8 mouse cellular contexts compared by ENCODE assay signal in the genomic region with DNA sequence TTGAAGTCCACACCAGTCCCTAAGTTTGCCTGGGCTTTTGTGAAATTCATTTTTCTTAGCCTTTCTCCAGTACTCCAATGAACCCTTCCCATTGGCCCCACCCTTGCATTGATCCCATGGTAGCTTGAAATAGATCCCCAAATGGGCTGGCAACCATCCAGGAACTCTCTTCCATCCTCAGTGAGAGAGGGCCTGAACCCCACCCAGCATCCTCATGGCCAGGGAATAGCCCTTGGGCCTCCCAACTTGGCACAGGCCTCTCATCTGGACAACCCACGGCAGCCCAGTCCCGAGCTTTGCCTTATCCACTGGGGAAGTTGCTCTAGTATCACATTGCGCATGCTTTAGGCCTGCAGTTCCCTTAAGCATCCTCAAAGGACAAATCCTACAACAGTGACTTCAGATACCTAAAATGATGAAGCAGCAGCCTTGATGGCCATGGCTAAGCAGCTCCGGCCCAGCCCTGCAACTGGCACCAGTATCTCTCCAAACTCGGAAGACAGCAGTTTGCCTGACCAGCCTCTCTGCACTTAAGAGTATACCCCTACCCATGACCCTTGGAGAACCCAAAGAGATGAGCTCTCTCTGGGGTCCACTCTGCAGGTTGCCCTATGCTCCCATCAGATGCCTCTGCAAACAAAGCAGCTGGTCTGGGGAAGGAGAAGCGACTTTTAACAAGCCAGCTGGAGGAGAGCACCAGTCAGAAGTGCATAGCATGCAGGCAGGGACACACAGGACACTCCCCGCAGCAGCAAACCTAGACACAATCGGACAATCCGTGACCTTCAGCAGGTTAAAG. TPM values are rescaled to one million over a fixed set of nuclear protein-coding genes. Genes with fewer than 3 reads are reported as not detected.
DNase-seq lines count a peak whose midpoint lies in the region; ATAC-seq lines count a peak whose summit lies in the region.

No protein-coding gene starts in this region.

- WGBS in hindbrain, embryonic 14.5 days = 79% methylated on average over 9 of the region's 9 CpGs
- WGBS in hindbrain, embryonic 11.5 days = 79% methylated on average over 9 of the region's 9 CpGs
- WGBS in embryonic facial prominence, embryonic 13.5 days = 61% methylated on average over 9 of the region's 9 CpGs
- WGBS in forebrain, embryonic 13.5 days = 89% methylated on average over 9 of the region's 9 CpGs

- peak overlapping the region; percentile 7; the same call in 1 of the 2 replicates for H3K4me2 ChIP-seq in hindbrain, embryonic 14.5 days (replicated peaks)
- no peak overlapping the region for H3K4me2 ChIP-seq in hindbrain, embryonic 11.5 days (replicated peaks; ENCODE audit: low read depth, low read length)
- H3K4me2 ChIP-seq in embryonic facial prominence, embryonic 13.5 days = peak overlapping the region; percentile 72
- no peak overlapping the region for H3K4me2 ChIP-seq in forebrain, embryonic 13.5 days

- no peaks in the 10 kb centered on the region for H3K27me3 ChIP-seq in hindbrain, embryonic 14.5 days (ENCODE audit: control insufficient read depth, insufficient read depth, low read length)
- no peaks in the 10 kb centered on the region for H3K27me3 ChIP-seq in hindbrain, embryonic 11.5 days (ENCODE audit: control insufficient read depth, insufficient read depth, low read length)
- H3K27me3 ChIP-seq in embryonic facial prominence, embryonic 13.5 days = no peaks in the 10 kb centered on the region
- 0 out of 2 replicates have a peak, but pooled peaks cover 4% of the 10 kb centered on the region for H3K27me3 ChIP-seq in forebrain, embryonic 13.5 days

- H3K36me3 ChIP-seq in hindbrain, embryonic 14.5 days (replicated peaks; ENCODE audit: control insufficient read depth, insufficient read depth) = no peaks in the 10 kb centered on the region
- no peaks in the 10 kb centered on the region for H3K36me3 ChIP-seq in hindbrain, embryonic 11.5 days (ENCODE audit: control insufficient read depth, insufficient read depth, low read length)
- no peaks in the 10 kb centered on the region for H3K36me3 ChIP-seq in embryonic facial prominence, embryonic 13.5 days
- H3K36me3 ChIP-seq in forebrain, embryonic 13.5 days (ENCODE audit: poor library complexity, severe bottlenecking) = no peaks in the 10 kb centered on the region

- peak overlapping the region; percentile 7; the same call in 1 of the 2 replicates for H3K4me3 ChIP-seq in hindbrain, embryonic 14.5 days (replicated peaks; ENCODE audit: low read length)
- no peak overlapping the region for H3K4me3 ChIP-seq in hindbrain, embryonic 11.5 days (ENCODE audit: low read depth, low read length)
- H3K4me3 ChIP-seq in embryonic facial prominence, embryonic 13.5 days = peak overlapping the region; percentile 54
- H3K4me3 ChIP-seq in forebrain, embryonic 13.5 days = no peak overlapping the region

- H3K9ac ChIP-seq in hindbrain, embryonic 14.5 days = no peak overlapping the region
- H3K9ac ChIP-seq in hindbrain, embryonic 11.5 days (ENCODE audit: low read depth, low read length) = no peak overlapping the region
- H3K9ac ChIP-seq in embryonic facial prominence, embryonic 13.5 days = peak overlapping the region; percentile 79
- H3K9ac ChIP-seq in forebrain, embryonic 13.5 days = no peak overlapping the region

- ATAC-seq in hindbrain, embryonic 14.5 days (ENCODE audit: low FRiP score) = no peak
- ATAC-seq in hindbrain, embryonic 11.5 days (ENCODE audit: low FRiP score) = no peak
- no peak for ATAC-seq in embryonic facial prominence, embryonic 13.5 days (ENCODE audit: insufficient number of reproducible peaks, insufficient read depth, low FRiP score, low TSS enrichment, low read depth)
- ATAC-seq in forebrain, embryonic 13.5 days = no peak

- no peak overlapping the region for H3K27ac ChIP-seq in hindbrain, embryonic 14.5 days
- H3K27ac ChIP-seq in hindbrain, embryonic 11.5 days (ENCODE audit: low read depth, low read length) = no peak overlapping the region
- peak overlapping the region; percentile 88 for H3K27ac ChIP-seq in embryonic facial prominence, embryonic 13.5 days
- H3K27ac ChIP-seq in forebrain, embryonic 13.5 days = no peak overlapping the region

- no peaks in the 10 kb centered on the region for H3K4me1 ChIP-seq in hindbrain, embryonic 14.5 days (replicated peaks; ENCODE audit: control insufficient read depth, insufficient read depth, low read length)
- no peaks in the 10 kb centered on the region for H3K4me1 ChIP-seq in hindbrain, embryonic 11.5 days (replicated peaks; ENCODE audit: control insufficient read depth, insufficient read depth, low read length)
- peaks cover 70% of the 10 kb centered on the region for H3K4me1 ChIP-seq in embryonic facial prominence, embryonic 13.5 days
- H3K4me1 ChIP-seq in forebrain, embryonic 13.5 days = peaks cover 3% of the 10 kb centered on the region; the same call in 1 of the 2 replicates

- no peak for DNase-seq in hindbrain, embryonic 14.5 days (ENCODE audit: low spot score)
- no peak for DNase-seq in hindbrain, embryonic 11.5 days (ENCODE audit: low spot score)
- peak; percentile 32 to 35 for DNase-seq in heart, postnatal 10 days
- DNase-seq in lung, postnatal 10 days = peak; percentile 33
- DNase-seq in right cerebral cortex, adult 18-20 months = no peak
- no peak for DNase-seq in natural killer cell, adult 2 months (ENCODE audit: low spot score in 2 of 2)

- H3K9me3 ChIP-seq in hindbrain, embryonic 14.5 days (ENCODE audit: control insufficient read depth, low read length) = no peaks in the 10 kb centered on the region
- H3K9me3 ChIP-seq in hindbrain, embryonic 11.5 days (ENCODE audit: control insufficient read depth, low read length) = no peaks in the 10 kb centered on the region
- no peaks in the 10 kb centered on the region for H3K9me3 ChIP-seq in embryonic facial prominence, embryonic 13.5 days
- H3K9me3 ChIP-seq in forebrain, embryonic 13.5 days (replicated peaks) = no peaks in the 10 kb centered on the region

- intact Hi-C loops in heart, postnatal 10 days (cut with DNase I) = no loop called here

RNA-seq across cellular contexts. Expression of a gene that starts 0.8 kb away (rescaled TPM):
- 11.9 and 12.6 TPM in 2 replicates for polyA plus RNA-seq in hindbrain, embryonic 14.5 days (2014; fragmentation: Nextera tagmentation; extraction: Ambion mirVana)
- 9.2 and 12.5 TPM in 2 replicates for polyA plus RNA-seq in hindbrain, embryonic 11.5 days (2014; fragmentation: Nextera tagmentation; extraction: Ambion mirVana)
- polyA plus RNA-seq in embryonic facial prominence, embryonic 13.5 days (2015; fragmentation: Nextera tagmentation; extraction: Ambion mirVana) = 108 and 136 TPM in 2 replicates
- total RNA-seq in heart, postnatal 10 days (2021) = 100 to 1,000 TPM; 107 to 132 TPM
- 2.2 and 2.3 TPM in 2 replicates for polyA plus RNA-seq in forebrain, embryonic 13.5 days (2015; fragmentation: Nextera tagmentation; extraction: Ambion mirVana)

Comparison
In these comparisons a context has a peak if more than half of its experiments do, and no peak if none do; other contexts are left out.
1. H3K4me2 ChIP-seq: peak in hindbrain, embryonic 14.5 days (single experiment) and embryonic facial prominence, embryonic 13.5 days (single experiment); none in hindbrain, embryonic 11.5 days (single experiment) and forebrain, embryonic 13.5 days (single experiment).
2. H3K4me3 ChIP-seq: peak in hindbrain, embryonic 14.5 days (single experiment) and embryonic facial prominence, embryonic 13.5 days (single experiment); none in hindbrain, embryonic 11.5 days (single experiment) and forebrain, embryonic 13.5 days (single experiment).
3. DNase-seq: peak in heart, postnatal 10 days (2 of 2) and lung, postnatal 10 days (single experiment); none in hindbrain, embryonic 14.5 days (single experiment), hindbrain, embryonic 11.5 days (single experiment), right cerebral cortex, adult 18-20 months (single experiment) and natural killer cell, adult 2 months (0 of 2).